Mouse (Mus musculus): ENCODE data around the gene Tacc3. TPM values are rescaled to one million over a fixed set of nuclear protein-coding genes. Genes with fewer than 3 reads are reported as not detected.
A peak's percentile ranks its signal among the peaks of the same experiment; 100 is the strongest.

Gene Tacc3
- polyA plus RNA-seq, 1 experiment from 2014 or later, result 127 TPM

- DNase-seq (ENCODE audit: low spot score), result peak; percentile 98
- no peaks in the 10 kb centered on the region for H3K9me3 ChIP-seq (ENCODE audit: control insufficient read depth, low read length)
Measured at GRCm38 (mm10) chr5:33629301-33629987, 28.5 kb upstream of the Tacc3 start, which contains the start of the genes Fam53a and Gm9903. Fam53a (minus strand) TSS chr5:33629635. Gm9903 (plus strand) TSS chr5:33629925.

GRCm38 (mm10) chr5:33630061-33630460 lies 27.9 kb upstream of the Tacc3 start:
- Histone ChIP-seq H3K27me3 (replicated peaks; ENCODE audit: control insufficient read depth, insufficient read depth, low read length) (no peaks in the 10 kb centered on the region), H3K4me1 (ENCODE audit: control insufficient read depth, insufficient read depth, low read length) (peaks cover 16% of the 10 kb centered on the region), H3K4me3 (ENCODE audit: low read depth, low read length) (peak overlapping the region; percentile 83), H3K4me2 (ENCODE audit: low read depth, low read length) (peak overlapping the region; percentile 84), H3K9me3 (ENCODE audit: control insufficient read depth, low read length) (no peaks in the 10 kb centered on the region), H3K36me3 (ENCODE audit: control insufficient read depth, insufficient read depth, low read length) (no peaks in the 10 kb centered on the region), H3K9ac (ENCODE audit: low read depth, low read length) (peak overlapping the region; percentile 69), H3K27ac (replicated peaks; ENCODE audit: low read depth, low read length) (peak overlapping the region; percentile 84)
- DNase-seq (ENCODE audit: low spot score), result peak; percentile 29
- ATAC-seq (ENCODE audit: low read depth), result peak; percentile 27
- 5% methylated on average over 9 of the region's 9 CpGs for WGBS

More at GRCm38 (mm10) chr5:33629301-33629987, 28.5 kb upstream of the Tacc3 start, which contains the start of the genes Fam53a and Gm9903:
- peak within 1 kb of the TSS; percentile 93 for H3K27ac ChIP-seq (replicated peaks; ENCODE audit: low read depth, low read length)
- H3K9ac ChIP-seq (ENCODE audit: low read depth, low read length), result peak within 1 kb of the TSS; percentile 88
- peaks cover 16% of the 10 kb centered on the region for H3K4me1 ChIP-seq (ENCODE audit: control insufficient read depth, insufficient read depth, low read length)
- H3K36me3 ChIP-seq (ENCODE audit: control insufficient read depth, insufficient read depth, low read length), result no peaks in the 10 kb centered on the region
- peak; percentile 96 for ATAC-seq (ENCODE audit: low read depth)
- H3K4me2 ChIP-seq (ENCODE audit: low read depth, low read length), result peak within 1 kb of the TSS; percentile 84
- H3K27me3 ChIP-seq (replicated peaks; ENCODE audit: control insufficient read depth, insufficient read depth, low read length), result no peaks in the 10 kb centered on the region
- H3K4me3 ChIP-seq (ENCODE audit: low read depth, low read length), result peak within 1 kb of the TSS; percentile 83
- WGBS, result under 1% methylated on average over 53 of the region's 99 CpGs

GRCm38 (mm10) chr5:33630615-33631014 lies 27.3 kb upstream of the Tacc3 start:
- peak; percentile 6 for DNase-seq (ENCODE audit: low spot score)
- Histone ChIP-seq H3K9ac (ENCODE audit: low read depth, low read length) (no peak overlapping the region), H3K27ac (replicated peaks; ENCODE audit: low read depth, low read length) (peak overlapping the region; percentile 84; the same call in 1 of the 2 replicates), H3K4me1 (ENCODE audit: control insufficient read depth, insufficient read depth, low read length) (peaks cover 16% of the 10 kb centered on the region), H3K4me3 (ENCODE audit: low read depth, low read length) (peak overlapping the region; percentile 83), H3K27me3 (replicated peaks; ENCODE audit: control insufficient read depth, insufficient read depth, low read length) (no peaks in the 10 kb centered on the region), H3K4me2 (ENCODE audit: low read depth, low read length) (peak overlapping the region; percentile 84), H3K9me3 (ENCODE audit: control insufficient read depth, low read length) (no peaks in the 10 kb centered on the region), H3K36me3 (ENCODE audit: control insufficient read depth, insufficient read depth, low read length) (0 out of 2 replicates have a peak, but pooled peaks cover 5% of the 10 kb centered on the region)
- 35% methylated on average over 4 of the region's 4 CpGs for WGBS
- ATAC-seq (ENCODE audit: low read depth), result no peak

GRCm38 (mm10) chr5:33632526-33632925 lies 25.4 kb upstream of the Tacc3 start:
- Histone ChIP-seq H3K4me2 (ENCODE audit: low read depth, low read length) (no peak overlapping the region), H3K27ac (replicated peaks; ENCODE audit: low read depth, low read length) (no peak overlapping the region), H3K36me3 (ENCODE audit: control insufficient read depth, insufficient read depth, low read length) (peaks cover 10% of the 10 kb centered on the region; the same call in 1 of the 2 replicates), H3K9ac (ENCODE audit: low read depth, low read length) (no peak overlapping the region), H3K9me3 (ENCODE audit: control insufficient read depth, low read length) (no peaks in the 10 kb centered on the region), H3K4me1 (ENCODE audit: control insufficient read depth, insufficient read depth, low read length) (peaks cover 16% of the 10 kb centered on the region), H3K4me3 (ENCODE audit: low read depth, low read length) (no peak overlapping the region), H3K27me3 (replicated peaks; ENCODE audit: control insufficient read depth, insufficient read depth, low read length) (no peaks in the 10 kb centered on the region)
- DNase-seq (ENCODE audit: low spot score) (no peak), ATAC-seq (ENCODE audit: low read depth) (no peak)
- 76% methylated on average over 1 of the region's 1 CpGs for WGBS

GRCm38 (mm10) chr5:33635361-33635760 lies 22.6 kb upstream of the Tacc3 start:
- WGBS, result 89% methylated on average over 3 of the region's 3 CpGs
- no peak for DNase-seq (ENCODE audit: low spot score)
- H3K9me3 ChIP-seq (ENCODE audit: control insufficient read depth, low read length), result no peaks in the 10 kb centered on the region
- H3K9ac ChIP-seq (ENCODE audit: low read depth, low read length), result no peak overlapping the region
- peaks cover 27% of the 10 kb centered on the region for H3K36me3 ChIP-seq (ENCODE audit: control insufficient read depth, insufficient read depth, low read length)
- peaks cover 5% of the 10 kb centered on the region for H3K4me1 ChIP-seq (ENCODE audit: control insufficient read depth, insufficient read depth, low read length)
- H3K27ac ChIP-seq (replicated peaks; ENCODE audit: low read depth, low read length), result no peak overlapping the region
- no peak overlapping the region for H3K4me3 ChIP-seq (ENCODE audit: low read depth, low read length)
- no peaks in the 10 kb centered on the region for H3K27me3 ChIP-seq (replicated peaks; ENCODE audit: control insufficient read depth, insufficient read depth, low read length)
- H3K4me2 ChIP-seq (ENCODE audit: low read depth, low read length), result no peak overlapping the region
- ATAC-seq (ENCODE audit: low read depth), result no peak

DNA sequence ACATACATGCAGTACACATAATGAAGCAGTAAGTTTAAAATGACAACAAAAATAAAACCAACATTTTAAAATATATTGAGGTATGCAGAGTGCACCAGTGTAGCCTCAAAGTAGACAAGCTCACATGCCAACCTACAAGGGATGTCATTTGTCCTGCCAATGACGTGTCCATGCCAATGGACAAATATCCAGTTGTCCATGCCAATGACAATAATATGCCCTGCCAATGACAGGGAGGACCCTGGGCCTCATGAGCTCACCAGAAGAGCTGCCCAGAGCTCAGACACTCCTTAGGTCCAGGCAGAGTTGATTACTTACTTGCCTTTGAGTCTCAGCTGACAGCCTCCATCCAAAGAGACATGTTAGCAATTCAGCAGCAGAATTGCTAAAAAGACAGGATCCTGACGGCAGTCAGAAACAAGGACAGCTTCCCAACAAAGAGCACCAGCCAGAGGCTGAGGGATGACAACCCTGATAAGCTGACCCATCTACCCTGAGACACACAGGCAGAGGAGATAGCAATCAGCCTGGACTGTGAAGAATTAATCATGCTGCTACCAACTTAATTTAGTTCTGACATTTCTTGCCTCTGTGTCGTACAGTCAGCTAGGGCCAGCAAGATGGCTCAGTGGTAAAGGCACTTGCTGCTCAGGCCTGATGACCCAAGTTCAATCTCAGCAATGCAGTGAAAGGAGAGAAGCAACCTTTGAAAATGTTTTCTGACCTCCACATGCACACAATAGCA lies 20.1 kb upstream of the Tacc3 start:
- 81% methylated on average over 3 of the region's 3 CpGs for WGBS
- ATAC-seq (ENCODE audit: low read depth), result no peak
- DNase-seq (ENCODE audit: low spot score), result no peak
- H3K9me3 ChIP-seq (ENCODE audit: control insufficient read depth, low read length), result no peaks in the 10 kb centered on the region
- H3K36me3 ChIP-seq (ENCODE audit: control insufficient read depth, insufficient read depth, low read length), result peaks cover 51% of the 10 kb centered on the region
- H3K27me3 ChIP-seq (replicated peaks; ENCODE audit: control insufficient read depth, insufficient read depth, low read length), result no peaks in the 10 kb centered on the region
- H3K9ac ChIP-seq (ENCODE audit: low read depth, low read length), result no peak overlapping the region
- no peaks in the 10 kb centered on the region for H3K4me1 ChIP-seq (ENCODE audit: control insufficient read depth, insufficient read depth, low read length)
- H3K4me3 ChIP-seq (ENCODE audit: low read depth, low read length), result no peak overlapping the region
- H3K27ac ChIP-seq (replicated peaks; ENCODE audit: low read depth, low read length), result no peak overlapping the region
- H3K4me2 ChIP-seq (ENCODE audit: low read depth, low read length), result no peak overlapping the region

GRCm38 (mm10) chr5:33638826-33639225 lies 19.1 kb upstream of the Tacc3 start:
- Histone ChIP-seq H3K4me3 (ENCODE audit: low read depth, low read length) (no peak overlapping the region), H3K4me2 (ENCODE audit: low read depth, low read length) (no peak overlapping the region), H3K36me3 (ENCODE audit: control insufficient read depth, insufficient read depth, low read length) (peaks cover 62% of the 10 kb centered on the region), H3K27me3 (replicated peaks; ENCODE audit: control insufficient read depth, insufficient read depth, low read length) (no peaks in the 10 kb centered on the region), H3K27ac (replicated peaks; ENCODE audit: low read depth, low read length) (no peak overlapping the region), H3K9ac (ENCODE audit: low read depth, low read length) (no peak overlapping the region), H3K4me1 (ENCODE audit: control insufficient read depth, insufficient read depth, low read length) (no peaks in the 10 kb centered on the region), H3K9me3 (ENCODE audit: control insufficient read depth, low read length) (no peaks in the 10 kb centered on the region)
- ATAC-seq (ENCODE audit: low read depth) (peak; percentile 22; the same call in 1 of the 2 replicates), DNase-seq (ENCODE audit: low spot score) (no peak)
- WGBS, result 59% methylated on average over 4 of the region's 4 CpGs

- WGBS, result 35% methylated on average over 3 of the region's 3 CpGs
- Histone ChIP-seq H3K4me3 (ENCODE audit: low read depth, low read length) (no peak overlapping the region), H3K4me1 (ENCODE audit: control insufficient read depth, insufficient read depth, low read length) (no peaks in the 10 kb centered on the region), H3K9ac (ENCODE audit: low read depth, low read length) (no peak overlapping the region), H3K4me2 (ENCODE audit: low read depth, low read length) (no peak overlapping the region), H3K27me3 (replicated peaks; ENCODE audit: control insufficient read depth, insufficient read depth, low read length) (no peaks in the 10 kb centered on the region), H3K27ac (replicated peaks; ENCODE audit: low read depth, low read length) (no peak overlapping the region), H3K36me3 (ENCODE audit: control insufficient read depth, insufficient read depth, low read length) (peaks cover 74% of the 10 kb centered on the region), H3K9me3 (ENCODE audit: control insufficient read depth, low read length) (no peaks in the 10 kb centered on the region)
- ATAC-seq (ENCODE audit: low read depth) (no peak), DNase-seq (ENCODE audit: low spot score) (peak; percentile 66)
Measured at GRCm38 (mm10) chr5:33640652-33641051, 17.3 kb upstream of the Tacc3 start.
